Mouse (Mus musculus) cerebellum, adult 9-11 months (tissue): ENCODE measurements around the gene Pear1.
A peak's percentile ranks its signal among the peaks of the same experiment; 100 is the strongest.

Source experiments
- DNase-seq: peaks from one replicate; pipeline ENCODE4 v3.0.0; 2022

Pear1 gene

DNA sequence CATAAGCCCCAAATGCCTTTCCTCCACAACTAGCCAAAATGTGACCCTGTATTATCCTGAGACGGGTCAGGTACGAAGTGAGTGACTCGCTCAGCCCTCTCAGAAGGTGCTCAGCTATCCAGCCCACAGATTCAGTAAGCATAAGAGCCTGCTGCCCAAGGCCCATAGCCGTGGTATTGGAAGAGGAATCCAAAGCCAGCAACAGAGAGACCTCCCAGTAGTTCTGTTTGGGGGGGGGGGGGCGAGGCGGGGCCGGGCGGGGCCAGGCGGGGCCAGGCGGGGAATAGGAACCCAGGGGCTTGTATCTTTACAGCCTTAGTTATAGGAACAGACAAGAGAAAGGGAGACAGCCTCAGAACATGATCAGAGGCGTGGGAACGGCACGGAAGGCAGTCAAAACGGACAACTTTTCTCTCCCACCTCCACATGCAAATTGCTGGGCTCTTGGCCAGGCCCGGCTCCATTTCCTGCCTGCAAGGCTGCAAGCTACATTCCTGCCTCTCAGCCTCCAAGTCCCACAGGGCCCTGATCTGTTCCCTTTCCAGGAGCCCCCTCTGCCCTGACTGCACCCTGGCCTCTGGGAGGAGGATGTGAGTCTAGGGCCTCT lies 60.3 kb downstream of the Pear1 start:
- no peak for DNase-seq

DNA sequence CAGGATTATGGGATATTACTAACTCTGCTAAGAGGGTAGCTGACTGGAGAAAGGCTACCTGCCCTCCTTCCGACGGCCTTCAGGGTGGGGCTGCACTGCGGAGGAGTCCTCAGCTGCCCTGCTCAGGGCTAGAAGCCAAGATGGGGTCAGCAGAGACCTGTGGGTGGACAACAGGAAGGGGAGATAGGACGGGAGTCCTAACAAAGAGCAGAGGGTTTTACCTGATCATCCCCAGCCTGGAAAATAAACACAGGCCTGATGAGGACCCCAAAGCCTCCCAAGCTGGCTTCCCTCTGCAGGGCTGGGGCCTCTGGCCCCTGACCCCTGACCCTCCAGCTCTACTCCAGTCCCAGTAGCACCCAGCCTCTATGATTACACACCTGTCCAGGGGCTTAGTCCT lies 60.9 kb downstream of the Pear1 start:
- no peak for DNase-seq

DNA sequence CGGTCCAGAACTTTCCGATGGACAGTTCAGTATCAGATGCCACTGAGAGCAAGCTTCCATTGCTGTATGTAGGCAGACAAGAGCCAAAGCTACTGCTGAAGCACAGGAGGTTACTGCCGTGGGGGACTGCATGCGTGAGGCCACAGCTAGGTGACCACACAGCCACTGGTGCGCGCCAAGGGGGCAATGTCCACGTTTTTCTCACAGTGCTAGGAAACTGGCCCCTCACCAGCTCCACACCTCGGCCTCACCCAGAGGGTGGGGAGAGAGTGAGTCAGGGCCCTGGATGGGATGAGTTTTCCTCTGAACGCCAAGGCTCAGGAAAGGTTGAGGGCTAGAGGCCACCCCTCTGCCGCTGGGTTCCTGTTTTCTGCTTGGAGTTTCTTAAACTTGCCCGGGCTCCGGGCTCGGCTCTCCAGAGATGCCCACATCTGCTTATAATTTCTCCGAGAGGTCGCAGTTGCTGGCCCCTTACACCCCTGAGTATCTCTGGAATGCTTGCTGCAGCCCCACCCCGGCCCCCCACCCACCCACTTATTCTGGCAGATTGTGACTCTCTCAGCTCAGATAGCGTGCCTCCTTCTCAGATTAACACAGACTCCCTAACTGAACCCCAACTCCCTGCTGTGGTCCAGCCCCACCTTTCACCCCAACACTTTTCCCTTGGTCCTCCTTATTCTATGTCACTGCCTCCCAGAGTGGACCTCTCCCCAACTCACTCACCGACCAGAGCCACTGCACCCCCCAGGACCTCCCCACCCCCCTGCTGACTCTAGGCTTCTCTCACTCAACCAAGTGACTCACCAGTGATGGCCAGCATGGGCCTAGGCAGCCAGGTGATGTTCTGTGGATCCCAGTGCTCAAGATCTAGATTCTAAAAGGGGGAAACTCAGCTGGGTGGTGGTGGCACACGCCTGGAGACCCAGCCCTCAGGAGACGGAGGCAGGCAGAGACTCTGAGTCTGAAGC lies 62.4 kb downstream of the Pear1 start:
- DNase-seq = no peak

DNA sequence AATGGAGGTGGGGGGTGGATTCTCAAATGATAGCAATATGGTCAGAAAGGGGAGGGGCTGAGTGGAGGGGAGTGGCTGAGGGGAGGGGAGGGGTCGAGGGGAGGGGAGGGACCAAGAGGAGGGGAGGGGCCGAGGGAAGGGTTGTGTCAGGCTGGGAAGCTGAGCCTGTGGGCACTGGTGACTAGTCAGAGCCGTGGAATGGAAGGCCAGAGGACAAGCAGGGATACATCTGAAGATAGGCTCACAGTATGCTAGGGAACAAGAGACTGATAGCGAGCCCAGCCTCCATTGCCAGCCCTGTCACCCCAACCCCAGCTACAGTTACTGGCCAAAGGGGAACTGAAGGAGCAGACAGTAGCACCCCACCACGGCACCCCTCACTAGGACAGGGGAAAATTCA lies 65.5 kb downstream of the Pear1 start:
- no peak for DNase-seq

DNA sequence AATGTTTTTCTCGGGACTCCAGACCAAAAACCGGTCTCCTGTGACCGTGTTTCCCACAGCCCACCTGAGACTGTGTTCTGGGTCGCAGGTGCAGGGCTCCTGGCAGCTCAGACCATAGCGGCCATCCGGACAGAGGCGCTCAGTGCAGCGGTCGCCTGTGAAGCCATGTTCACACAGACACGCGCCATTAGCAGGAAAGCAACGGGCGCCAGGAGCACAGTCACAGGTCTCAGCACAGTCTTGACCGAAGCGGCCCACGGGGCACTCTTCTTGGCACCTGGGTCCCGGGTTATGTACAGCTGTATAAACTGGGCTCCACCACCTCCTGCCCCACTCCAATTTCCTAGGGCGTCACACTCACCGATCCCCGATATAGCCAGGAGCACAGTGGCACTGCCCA lies 67.6 kb downstream of the Pear1 start:
- DNase-seq = peak; percentile 12

DNA sequence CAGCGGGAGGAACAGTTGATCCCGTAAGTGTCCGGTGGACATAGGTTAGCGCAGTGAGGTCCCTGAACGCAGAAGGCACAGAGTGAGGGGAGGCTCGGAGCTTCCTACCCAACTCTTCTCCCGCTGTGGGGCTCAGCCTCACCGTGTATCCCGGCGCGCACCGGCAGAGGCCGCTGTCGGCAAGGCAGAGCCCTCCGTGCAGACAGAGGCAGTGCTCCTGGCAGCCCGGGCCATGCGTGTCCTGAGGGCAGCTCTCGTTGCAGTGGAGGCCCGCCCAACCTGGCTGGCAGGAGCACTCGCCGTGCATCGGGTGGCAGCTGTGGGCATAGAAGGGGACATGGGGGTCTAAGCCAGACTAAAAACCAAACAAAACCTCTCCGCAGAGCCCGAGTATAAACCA lies 68.1 kb downstream of the Pear1 start:
- peak; percentile 80 for DNase-seq

DNA sequence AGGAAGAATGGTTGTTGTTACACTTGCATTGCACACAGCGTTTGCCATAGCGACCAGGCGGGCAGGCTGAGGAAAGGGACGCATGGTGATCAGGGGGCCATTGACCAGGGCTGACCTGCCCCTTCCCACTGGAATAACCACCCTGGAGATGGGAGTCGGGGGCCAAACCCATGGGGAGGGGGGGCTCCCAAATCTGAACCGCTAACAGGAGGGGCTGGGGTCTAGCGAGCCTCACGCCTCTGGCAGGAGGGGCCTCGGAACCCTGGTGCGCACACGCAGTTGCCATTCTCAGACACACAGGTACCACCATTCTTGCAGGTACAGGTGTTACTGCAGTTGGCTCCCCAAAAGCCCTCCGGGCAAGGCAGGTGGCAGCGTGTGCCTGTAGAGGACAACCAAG lies 70.3 kb downstream of the Pear1 start:
- no peak for DNase-seq

DNA sequence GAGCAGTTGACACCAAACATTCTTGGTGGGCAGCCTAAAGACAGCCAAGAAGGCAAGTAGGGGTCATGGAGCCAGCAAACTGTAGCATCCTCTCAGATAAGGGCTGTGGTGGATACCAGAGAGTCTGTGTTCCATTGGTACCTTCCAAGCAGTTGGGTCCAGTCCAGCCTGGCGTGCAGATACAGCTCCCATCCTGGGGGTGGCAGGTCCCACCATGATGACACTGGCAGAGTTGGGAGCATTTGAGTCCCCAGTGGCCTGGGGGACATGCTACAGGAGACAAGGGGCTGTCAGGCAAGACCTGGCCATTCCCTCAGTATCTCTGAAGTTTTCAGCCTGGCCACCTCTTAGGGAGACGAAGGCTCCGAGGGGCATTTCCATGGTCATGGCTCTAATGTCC lies 71.5 kb downstream of the Pear1 start:
- no peak for DNase-seq

DNA sequence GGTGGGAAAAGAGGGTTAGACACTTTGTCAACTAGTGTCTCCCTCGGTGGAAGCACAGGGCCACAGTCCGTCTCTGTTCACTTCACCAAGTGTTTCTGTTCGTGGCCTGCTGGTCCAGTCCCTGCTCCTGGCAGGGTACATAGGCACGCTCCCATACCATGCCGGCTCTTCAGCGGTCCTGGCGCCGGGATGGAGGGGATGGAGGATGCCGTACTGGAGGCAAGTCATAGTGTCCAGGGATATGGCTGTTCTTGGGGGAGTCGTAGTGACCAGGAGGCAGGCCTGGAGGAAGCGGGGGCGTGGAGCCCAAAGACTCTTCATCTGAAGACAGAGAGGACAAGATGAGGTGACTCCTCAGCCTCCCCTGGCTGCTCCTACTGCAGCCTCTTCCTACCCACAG lies 74.1 kb downstream of the Pear1 start:
- DNase-seq = no peak

DNA sequence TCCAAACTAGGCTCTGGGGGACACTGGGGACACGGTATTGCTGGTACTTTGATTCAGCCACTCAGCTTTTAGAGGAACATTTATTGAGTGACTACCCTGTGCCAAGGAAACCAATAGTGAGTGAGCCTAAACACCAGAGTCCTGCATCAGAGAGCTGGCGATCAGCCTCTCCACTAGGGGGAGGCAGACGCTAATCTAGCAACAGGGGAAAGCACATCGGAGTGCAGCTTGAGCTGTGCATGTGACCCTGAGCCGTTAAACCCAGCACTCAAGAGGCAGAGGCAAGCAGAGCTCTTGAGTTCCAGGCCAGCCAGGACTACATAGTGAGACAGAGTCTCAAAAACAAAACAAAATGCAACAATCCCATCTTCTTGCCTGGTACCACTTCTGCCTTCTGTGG lies 75.1 kb downstream of the Pear1 start:
- DNase-seq = no peak

DNA sequence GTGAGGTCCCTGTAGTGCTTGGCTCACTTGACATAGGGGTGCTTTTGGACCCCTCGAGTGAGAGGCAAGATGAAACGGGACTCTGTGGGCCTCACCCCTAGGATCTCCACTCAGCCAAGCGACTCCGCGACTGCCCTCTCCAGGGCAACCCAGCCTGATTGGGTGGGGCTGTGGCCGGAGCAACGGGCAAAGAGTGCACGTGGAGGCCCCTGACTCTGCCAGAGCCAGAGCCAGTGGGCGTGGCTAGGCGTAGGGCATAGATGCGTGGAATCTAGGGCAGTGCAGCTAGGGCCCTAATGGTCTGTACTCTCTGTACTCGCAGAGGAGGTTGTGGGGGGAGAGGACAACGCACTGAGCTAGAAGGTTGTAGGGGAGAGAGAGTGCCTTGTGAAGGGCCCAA lies 75.7 kb downstream of the Pear1 start, which contains the start of gene Lrrc71:
Gene Lrrc71 (minus strand): TSS at position 195 of the 400 bp plus-strand sequence.
- no peak for DNase-seq

DNA sequence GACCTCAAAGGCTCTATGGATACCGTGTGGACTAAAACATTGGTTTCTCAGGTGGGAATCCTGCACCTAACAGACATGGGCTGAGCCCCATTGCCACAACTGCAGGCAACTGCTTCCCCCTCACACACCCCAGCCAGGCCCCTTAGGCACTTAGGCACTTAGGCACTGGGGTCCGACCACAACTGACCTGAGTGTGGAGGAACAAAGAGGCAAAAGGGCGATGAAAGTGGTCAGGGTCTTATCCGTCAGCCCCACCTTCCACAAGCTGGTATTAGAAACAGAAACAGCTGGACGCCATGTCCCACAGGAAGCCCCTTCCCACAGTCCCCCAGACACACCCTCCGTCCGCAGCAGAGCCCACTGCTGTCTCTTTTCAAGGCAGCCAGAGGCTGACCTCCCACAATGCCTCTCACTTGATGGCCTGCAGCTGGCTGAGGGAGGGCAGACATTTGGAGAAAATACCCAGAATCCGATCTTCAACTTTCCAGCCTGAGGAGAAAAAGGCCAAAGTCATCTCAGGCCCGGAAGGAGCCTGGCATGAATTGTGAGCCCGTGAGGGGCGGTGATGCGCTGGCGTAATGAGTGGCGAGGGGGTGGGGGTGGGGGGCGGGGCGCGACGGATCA lies 79.0 kb downstream of the Pear1 start:
- DNase-seq = no peak

DNA sequence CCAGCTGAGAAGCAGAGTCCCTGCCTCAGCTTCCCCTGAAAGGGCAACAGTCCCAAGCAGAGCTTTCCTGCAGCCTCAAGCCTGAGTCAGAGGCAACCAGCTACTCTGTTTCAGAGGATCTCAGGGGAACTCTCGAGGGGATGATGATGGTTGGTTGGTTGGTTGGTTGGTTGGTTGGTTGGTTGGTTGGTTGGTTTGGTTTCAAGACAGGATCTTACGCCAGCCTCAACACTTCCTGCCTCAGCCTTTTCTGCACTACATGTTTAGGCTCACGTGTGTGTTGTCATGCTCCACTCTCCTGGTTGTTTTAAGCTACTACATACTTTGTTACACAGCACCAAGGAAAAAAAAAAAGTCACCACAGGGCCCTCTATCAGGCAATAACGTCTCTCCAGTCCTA lies 80.2 kb downstream of the Pear1 start:
- no peak for DNase-seq

DNA sequence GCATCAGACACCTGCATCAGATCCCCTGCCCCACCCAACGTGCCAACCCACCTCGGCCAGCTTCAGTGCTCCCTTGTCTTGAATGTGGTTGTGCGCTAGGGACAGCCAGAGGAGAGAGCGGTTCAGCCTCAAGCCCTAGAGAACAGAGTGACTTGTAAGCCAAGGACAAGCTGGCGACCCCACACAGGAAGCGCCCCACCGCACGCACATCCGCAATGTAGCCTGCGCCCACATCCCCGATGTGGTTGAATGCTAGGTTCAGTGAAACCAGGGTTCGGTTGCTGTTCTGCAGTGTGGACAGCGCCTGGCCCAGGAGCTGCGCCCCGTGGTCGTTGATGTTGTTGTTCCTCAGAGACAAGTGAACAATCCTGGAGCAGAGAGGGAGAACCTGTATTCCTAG lies 81.4 kb downstream of the Pear1 start:
- DNase-seq = no peak

DNA sequence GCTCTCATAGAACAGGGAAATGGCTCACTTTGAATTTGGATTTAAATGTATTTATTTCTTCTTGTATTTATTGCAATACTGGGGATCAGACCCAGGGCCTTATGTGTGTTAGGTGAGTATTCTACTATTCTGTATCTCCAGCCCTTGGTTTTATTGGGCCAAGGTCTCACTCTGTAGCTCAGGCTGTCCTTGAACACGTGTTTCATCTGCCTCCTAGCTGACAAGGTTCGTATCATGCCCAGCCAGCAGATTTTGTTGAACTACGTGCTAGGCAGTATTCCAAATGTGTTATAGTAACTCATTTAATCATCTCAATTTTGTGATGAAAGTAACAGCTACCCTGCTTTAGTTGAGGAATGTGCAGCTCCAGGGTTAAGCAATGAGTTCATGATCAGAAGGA lies 82.1 kb downstream of the Pear1 start:
- no peak for DNase-seq

DNA sequence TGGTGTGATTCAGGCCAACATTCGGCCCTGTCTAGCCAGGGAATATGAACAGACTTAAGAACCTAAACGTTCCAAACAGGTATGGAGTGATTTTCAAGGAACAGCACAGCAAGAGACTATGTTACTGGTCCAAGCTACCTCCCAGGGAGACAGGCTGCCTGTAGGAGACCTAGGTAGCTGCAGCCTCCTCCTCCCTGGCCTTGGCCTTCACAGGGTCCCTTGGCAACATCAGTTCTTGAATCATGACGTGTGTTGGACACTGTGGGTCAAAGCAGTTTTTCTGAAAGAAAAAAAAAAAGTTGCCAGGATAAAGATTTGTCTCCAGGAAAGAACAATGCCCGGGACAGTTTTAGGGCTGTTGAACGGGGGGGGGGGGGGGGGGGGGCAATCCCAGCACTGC lies 85.2 kb downstream of the Pear1 start:
- DNase-seq = no peak

DNA sequence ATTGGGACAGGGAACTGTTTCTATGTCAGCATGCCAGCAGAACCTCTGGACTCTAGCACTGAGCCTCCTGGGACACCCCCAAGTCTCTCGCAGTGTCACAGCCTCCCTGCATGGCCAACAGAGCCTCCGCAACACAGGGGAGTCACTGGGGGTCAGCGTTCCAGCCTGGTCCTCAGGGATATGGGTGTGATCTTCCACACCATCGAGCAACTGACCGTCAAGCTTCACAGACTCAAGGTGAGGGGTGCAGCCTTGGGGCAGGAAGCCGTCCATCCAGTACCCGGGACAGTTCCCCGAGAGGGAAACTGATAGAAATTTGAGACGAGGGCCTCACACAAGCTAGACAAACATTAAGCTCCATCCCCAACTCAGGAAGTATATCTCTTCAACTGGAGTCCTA lies 88.8 kb downstream of the Pear1 start:
- no peak for DNase-seq

DNA sequence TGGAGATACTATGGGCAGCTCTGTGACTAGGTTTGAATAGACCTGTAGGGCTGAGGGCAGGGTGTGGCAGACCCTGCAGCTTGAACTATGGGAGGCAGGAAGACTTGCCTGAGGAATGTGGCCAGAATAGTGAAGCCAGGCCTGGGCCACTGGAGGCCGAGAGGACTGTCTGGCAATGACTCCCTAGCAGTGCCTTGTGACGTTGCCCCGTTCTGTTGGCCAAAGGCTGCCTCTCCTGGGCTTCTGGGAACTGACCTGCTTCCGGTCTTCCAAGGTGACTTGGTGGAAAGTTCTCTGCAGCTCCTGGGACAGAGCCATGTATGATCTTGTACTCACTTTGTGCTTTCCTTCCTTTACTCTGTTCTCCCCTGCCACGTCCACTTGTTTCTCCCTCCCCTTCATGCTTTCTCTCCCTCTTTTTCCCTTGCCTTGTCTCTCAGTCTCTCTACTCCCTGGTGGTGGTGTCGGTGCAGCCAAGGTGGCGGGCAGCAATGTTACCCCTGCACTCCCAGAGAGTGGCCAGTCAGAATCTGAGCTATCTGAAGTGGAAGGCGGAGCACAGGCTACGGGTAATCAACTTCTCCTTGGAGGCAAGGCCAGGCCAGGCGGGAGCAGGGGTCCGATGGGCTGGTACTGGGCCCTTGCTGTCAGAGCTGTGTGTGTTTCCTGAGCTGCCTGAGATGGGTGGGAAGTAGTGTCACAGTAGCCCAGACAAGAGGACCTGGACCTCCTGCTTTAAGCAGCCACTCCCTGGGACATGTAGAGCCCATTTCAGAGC lies 89.9 kb downstream of the Pear1 start:
- no peak for DNase-seq

DNA sequence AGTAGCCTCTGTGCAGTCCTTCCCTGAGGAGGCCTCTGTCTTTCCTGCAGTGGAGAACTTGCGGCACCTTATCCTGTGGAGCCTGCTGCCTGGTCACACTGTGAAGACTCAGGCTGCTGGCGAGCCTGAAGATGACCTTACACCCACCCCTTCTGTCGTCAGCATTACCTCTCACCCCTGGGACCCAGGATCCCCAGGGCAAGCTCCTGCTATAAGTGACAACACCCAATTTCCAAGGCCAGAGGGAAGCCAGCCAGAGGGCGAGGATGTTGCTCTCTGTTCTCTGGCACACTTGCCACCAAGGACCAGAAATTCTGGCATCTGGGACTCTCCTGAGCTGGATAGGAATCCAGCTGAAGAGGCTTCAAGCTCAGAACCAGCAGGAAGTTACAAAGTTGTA lies 91.0 kb downstream of the Pear1 start:
- DNase-seq = no peak

DNA sequence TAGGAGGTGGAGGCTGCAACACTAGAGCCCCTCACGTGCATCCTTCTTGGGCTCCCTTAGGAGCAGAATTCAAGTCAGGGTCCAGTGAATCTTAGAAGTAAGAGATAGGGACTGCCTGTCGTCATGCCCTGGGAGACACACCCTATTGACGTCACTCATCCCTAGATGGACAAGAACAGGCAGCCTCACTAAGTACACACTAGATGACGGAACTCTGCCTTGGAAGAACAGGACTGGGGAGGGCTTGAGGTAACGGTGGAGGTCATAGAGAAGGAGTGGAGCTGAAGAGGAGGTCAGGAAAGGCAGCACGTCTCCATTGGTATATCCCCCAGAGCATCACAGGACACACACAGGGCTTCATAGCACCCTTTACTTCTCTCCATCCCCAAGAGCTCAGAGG lies 95.4 kb downstream of the Pear1 start:
- no peak for DNase-seq

DNA sequence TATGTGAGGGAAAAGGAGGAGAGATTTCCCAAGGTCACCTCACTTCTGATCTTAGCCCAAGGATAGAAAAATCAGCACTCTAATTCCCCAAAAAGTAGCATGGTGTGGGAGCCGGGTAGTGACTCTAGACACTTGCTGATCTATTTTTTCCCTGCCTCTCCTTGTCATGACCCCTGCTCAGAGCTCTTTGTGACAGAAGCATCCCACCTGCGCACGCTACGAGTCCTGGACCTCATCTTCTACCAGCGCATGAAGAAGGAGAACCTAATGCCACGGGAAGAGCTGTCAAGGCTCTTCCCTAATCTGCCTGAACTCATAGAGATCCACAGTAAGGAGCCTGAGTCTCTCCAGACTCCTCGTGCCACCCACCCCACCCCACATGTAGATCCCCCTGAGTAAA lies 97.9 kb downstream of the Pear1 start:
- no peak for DNase-seq

DNA sequence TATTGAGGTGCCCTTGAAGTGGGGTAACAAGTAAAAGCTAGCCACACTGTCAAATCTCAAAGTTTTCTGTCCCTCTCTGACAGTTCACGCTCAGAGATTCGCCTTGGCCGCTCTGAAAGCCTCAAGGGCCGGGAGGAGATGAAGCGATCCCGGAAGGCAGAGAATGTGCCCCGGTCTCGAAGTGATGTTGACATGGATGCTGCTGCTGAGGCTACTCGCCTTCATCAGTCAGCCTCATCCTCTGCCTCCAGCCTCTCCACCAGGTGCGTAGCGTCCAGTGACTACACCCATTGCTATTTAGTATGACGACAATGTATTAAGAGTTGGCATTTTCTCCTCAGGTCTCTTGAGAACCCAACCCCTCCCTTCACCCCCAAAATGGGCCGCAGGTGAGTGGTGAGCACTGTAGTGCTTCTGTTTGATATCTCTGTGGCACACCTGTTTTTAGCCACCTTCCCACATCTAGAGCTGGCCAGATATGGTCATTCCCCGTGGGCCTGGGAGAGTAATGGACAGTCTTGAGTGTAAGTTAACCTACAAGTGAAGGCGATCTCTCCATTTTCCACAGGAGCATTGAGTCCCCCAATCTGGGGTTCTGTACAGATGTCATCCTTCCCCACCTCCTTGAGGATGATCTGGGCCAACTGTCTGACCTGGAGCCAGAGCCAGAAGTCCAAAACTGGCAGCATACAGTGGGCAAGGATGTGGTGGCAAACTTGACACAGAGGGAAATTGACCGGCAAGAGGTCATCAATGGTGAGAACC lies 98.5 kb downstream of the Pear1 start:
- no peak for DNase-seq
